ENCODE assay signal across 8 mouse cellular contexts in the genomic region with DNA sequence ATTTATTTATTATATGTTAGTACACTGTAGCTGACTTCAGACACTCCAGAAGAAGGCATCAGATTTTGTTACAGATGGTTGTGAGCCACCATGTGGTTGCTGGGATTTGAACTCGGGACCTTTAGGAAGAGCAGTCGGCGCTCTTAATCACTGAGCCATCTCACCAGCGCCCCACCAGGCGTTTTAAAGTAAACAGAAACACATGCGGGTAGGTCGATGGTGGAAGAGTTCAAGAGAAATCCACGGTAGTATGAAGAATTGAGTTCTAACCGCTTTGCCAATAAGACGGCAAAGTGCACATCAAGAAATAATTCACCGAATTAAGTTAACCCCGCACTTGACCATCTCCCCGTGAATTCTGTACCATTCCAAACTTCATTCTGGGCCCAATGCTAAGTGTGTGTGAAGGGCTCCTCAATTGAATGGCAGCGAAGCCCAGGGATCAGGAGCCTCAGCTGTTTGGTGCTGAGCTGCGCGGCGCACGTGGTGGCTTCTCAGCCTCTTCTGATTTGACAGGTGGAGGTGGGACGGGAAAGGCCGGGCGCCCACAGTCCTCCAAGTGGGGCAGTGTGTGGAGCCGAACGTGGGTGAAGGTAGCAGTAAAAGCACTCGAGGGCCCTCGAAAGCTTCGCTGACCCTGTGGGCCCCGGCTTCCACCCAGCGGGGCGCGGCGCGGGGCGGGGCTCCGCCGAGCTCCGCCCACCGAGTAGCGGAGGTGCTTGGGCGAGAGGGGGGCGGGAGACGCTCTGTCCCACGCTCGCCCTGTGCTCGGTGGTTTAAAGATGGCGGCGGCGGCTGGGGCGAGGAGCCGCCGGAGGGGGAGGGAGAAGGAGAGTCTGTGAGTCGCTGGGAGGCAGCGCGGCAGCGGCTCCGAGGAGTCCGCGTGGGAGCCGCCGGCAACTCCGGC. TPM values are rescaled to one million over a fixed set of nuclear protein-coding genes. Genes with fewer than 3 reads are reported as not detected.
DNase-seq lines count a peak whose midpoint lies in the region; ATAC-seq lines count a peak whose summit lies in the region.

A gene (plus strand): TSS at position 763 of the 907 bp plus-strand sequence.

- peak within 1 kb of the TSS; percentile 96 for H3K4me3 ChIP-seq in hindbrain, embryonic 12.5 days

- no peaks in the 10 kb centered on the region for H3K36me3 ChIP-seq in hindbrain, embryonic 12.5 days

- 10% methylated on average over 60 of the region's 60 CpGs for WGBS in hindbrain, embryonic 12.5 days

- DNase-seq in Muller cell, postnatal 12 days (ENCODE audit: inconsistent ontology term), result peak; percentile 95
- peak; percentile 94 for DNase-seq in cerebellum, adult 9-11 months
- peak; percentile 83 to 87 for DNase-seq in frontal cortex, postnatal 10 days (ENCODE audit: low spot score in 2 of 2)
- DNase-seq in layer of hippocampus, postnatal 25 days (ENCODE audit: extremely low spot score in 1 of 2, low spot score in 1 of 2), result peak; percentile 70 to 80
- DNase-seq in lung, postnatal 25 days (ENCODE audit: low spot score), result peak; percentile 88
- peak; percentile 90 for DNase-seq in retina, embryonic 14.5 days (ENCODE audit: low spot score)
- peak; percentile 93 for DNase-seq in thymus, postnatal 4 days

- peak within 1 kb of the TSS; percentile 97 for H3K27ac ChIP-seq in hindbrain, embryonic 12.5 days

- H3K27me3 ChIP-seq in hindbrain, embryonic 12.5 days, result no peaks in the 10 kb centered on the region

- H3K9me3 ChIP-seq in hindbrain, embryonic 12.5 days (replicated peaks), result no peaks in the 10 kb centered on the region

- H3K9ac ChIP-seq in hindbrain, embryonic 12.5 days, result peak within 1 kb of the TSS; percentile 96

- H3K4me1 ChIP-seq in hindbrain, embryonic 12.5 days, result peaks cover 12% of the 10 kb centered on the region

- peak; percentile 96 for ATAC-seq in hindbrain, embryonic 12.5 days (ENCODE audit: low FRiP score)

- peak within 1 kb of the TSS; percentile 56 for H3K4me2 ChIP-seq in hindbrain, embryonic 12.5 days (replicated peaks)

RNA-seq across cellular contexts. Expression of the gene that starts here (rescaled TPM):
- 6.6 and 7.5 TPM in 2 replicates for polyA plus RNA-seq in hindbrain, embryonic 12.5 days (2016; fragmentation: Nextera tagmentation; extraction: Ambion mirVana)
- total RNA-seq in layer of hippocampus, postnatal 25 days (2021), result 10 to 100 TPM; 78.2 to 83.8 TPM

Comparison
In these comparisons a context has a peak if more than half of its experiments do, and no peak if none do; other contexts are left out.
1. Peak in every context shown above with its lines: DNase-seq, ATAC-seq, H3K4me3 ChIP-seq and H3K27ac ChIP-seq.